In genomic region chr13:55855793-55856192, GRCm38 (mm10) we compare ENCODE assay signal across 17 mouse cellular contexts. TPM values are rescaled to one million over a fixed set of nuclear protein-coding genes. Genes with fewer than 3 reads are reported as not detected.
DNase-seq lines count a peak whose midpoint lies in the region; ATAC-seq and TF ChIP-seq lines count a peak whose summit lies in the region.
"Had no signal": no experiment of that assay in that cellular context is flagged by ENCODE, and none has a peak within 500 bp of the region (broad histone marks: within the 10 kb centered on the region; RNA-seq: fewer than 3 reads in every experiment).

No protein-coding gene starts in this region.

- H3K4me2 ChIP-seq in intestine, embryonic 15.5 days (replicated peaks) = no peak overlapping the region
- no peak overlapping the region for H3K4me2 ChIP-seq in intestine, postnatal 0 days (replicated peaks; ENCODE audit: low read depth)
- H3K4me2 ChIP-seq in embryonic facial prominence, embryonic 15.5 days (replicated peaks) = no peak overlapping the region
- H3K4me2 ChIP-seq in lung, embryonic 16.5 days (ENCODE audit: low read depth, low read length) = no peak overlapping the region
- no peak overlapping the region for H3K4me2 ChIP-seq in forebrain, postnatal 0 days (ENCODE audit: low read depth)
- H3K4me2 ChIP-seq: hindbrain, embryonic 12.5 days had no signal

- intact Hi-C loops in left cerebral cortex, postnatal 36 days (cut with DNase I) = no loop called here

- H3K27ac ChIP-seq in intestine, embryonic 15.5 days = no peak overlapping the region
- no peak overlapping the region for H3K27ac ChIP-seq in intestine, postnatal 0 days (ENCODE audit: low read depth, low read length)
- H3K27ac ChIP-seq in embryonic facial prominence, embryonic 15.5 days (replicated peaks) = no peak overlapping the region
- H3K27ac ChIP-seq in lung, embryonic 16.5 days (ENCODE audit: low read length) = no peak overlapping the region
- H3K27ac ChIP-seq in forebrain, postnatal 0 days (ENCODE audit: low read depth, low read length) = no peak overlapping the region
- H3K27ac ChIP-seq: hindbrain, embryonic 12.5 days had no signal

- H3K9me3 ChIP-seq in intestine, embryonic 15.5 days = no peaks in the 10 kb centered on the region
- H3K9me3 ChIP-seq in intestine, postnatal 0 days (ENCODE audit: control insufficient read depth) = no peaks in the 10 kb centered on the region
- H3K9me3 ChIP-seq in embryonic facial prominence, embryonic 15.5 days (replicated peaks) = no peaks in the 10 kb centered on the region
- H3K9me3 ChIP-seq in lung, embryonic 16.5 days (ENCODE audit: control insufficient read depth, low read length) = no peaks in the 10 kb centered on the region
- no peaks in the 10 kb centered on the region for H3K9me3 ChIP-seq in forebrain, postnatal 0 days (ENCODE audit: low read length)
- H3K9me3 ChIP-seq: hindbrain, embryonic 12.5 days had no signal

- 0 out of 2 replicates have a peak, but pooled peaks cover 4% of the 10 kb centered on the region for H3K4me1 ChIP-seq in intestine, embryonic 15.5 days (replicated peaks)
- H3K4me1 ChIP-seq in intestine, postnatal 0 days (replicated peaks; ENCODE audit: control insufficient read depth, insufficient read depth, low read length) = no peaks in the 10 kb centered on the region
- H3K4me1 ChIP-seq in embryonic facial prominence, embryonic 15.5 days = peaks cover 13% of the 10 kb centered on the region
- H3K4me1 ChIP-seq in lung, embryonic 16.5 days (replicated peaks; ENCODE audit: control insufficient read depth, insufficient read depth, low read length) = peaks cover 7% of the 10 kb centered on the region; the same call in 1 of the 2 replicates
- H3K4me1 ChIP-seq in forebrain, postnatal 0 days (ENCODE audit: insufficient read depth) = no peaks in the 10 kb centered on the region

- ATAC-seq in intestine, embryonic 15.5 days = 0 out of 2 replicates have a peak, but pooled peaks have one; percentile 36
- no peak for ATAC-seq in intestine, postnatal 0 days
- ATAC-seq in embryonic facial prominence, embryonic 15.5 days (ENCODE audit: insufficient number of reproducible peaks, low FRiP score, low TSS enrichment, low read depth) = 0 out of 2 replicates have a peak, but pooled peaks have one; percentile 35
- peak; percentile 91 for ATAC-seq in lung, embryonic 16.5 days (ENCODE audit: low read depth)
- no peak for ATAC-seq in forebrain, postnatal 0 days
- ATAC-seq: liver, postnatal 0 days; midbrain, embryonic 16.5 days had no signal

- TF ChIP-seq CTCF in intestine, postnatal 0 days (IDR thresholded peaks at IDR 0.05; ENCODE audit: low read depth) = no peak
- no peak for TF ChIP-seq CTCF in forebrain, postnatal 0 days (IDR thresholded peaks at IDR 0.05; ENCODE audit: low read depth)

- peaks cover 12% of the 10 kb centered on the region; the same call in 1 of the 2 replicates for H3K27me3 ChIP-seq in intestine, embryonic 15.5 days (replicated peaks)
- H3K27me3 ChIP-seq in intestine, postnatal 0 days (replicated peaks; ENCODE audit: control insufficient read depth, insufficient read depth, low read length) = no peaks in the 10 kb centered on the region
- H3K27me3 ChIP-seq in embryonic facial prominence, embryonic 15.5 days = peaks cover 70% of the 10 kb centered on the region
- peaks cover 3% of the 10 kb centered on the region; the same call in 1 of the 2 replicates for H3K27me3 ChIP-seq in lung, embryonic 16.5 days (ENCODE audit: control insufficient read depth, insufficient read depth, low read depth, low read length)
- no peaks in the 10 kb centered on the region for H3K27me3 ChIP-seq in forebrain, postnatal 0 days (ENCODE audit: insufficient read depth, low read length)

- no peak overlapping the region for H3K9ac ChIP-seq in intestine, embryonic 15.5 days
- no peak overlapping the region for H3K9ac ChIP-seq in intestine, postnatal 0 days (ENCODE audit: low read depth, low read length)
- no peak overlapping the region for H3K9ac ChIP-seq in embryonic facial prominence, embryonic 15.5 days
- no peak overlapping the region for H3K9ac ChIP-seq in lung, embryonic 16.5 days (ENCODE audit: low read length)
- no peak overlapping the region for H3K9ac ChIP-seq in forebrain, postnatal 0 days
- H3K9ac ChIP-seq: hindbrain, embryonic 12.5 days; liver, postnatal 0 days had no signal

- WGBS in intestine, embryonic 15.5 days = 46% methylated on average over 7 of the region's 7 CpGs
- WGBS in intestine, postnatal 0 days = 64% methylated on average over 7 of the region's 7 CpGs
- 28% methylated on average over 7 of the region's 7 CpGs for WGBS in embryonic facial prominence, embryonic 15.5 days
- WGBS in lung, embryonic 16.5 days = 35% methylated on average over 7 of the region's 7 CpGs
- 71% methylated on average over 7 of the region's 7 CpGs for WGBS in forebrain, postnatal 0 days

- DNase-seq in NIH3T3 (ENCODE audit: low read depth) = peak; percentile 60
- no peak for DNase-seq in left cerebral cortex, adult 11 months (ENCODE audit: low spot score)
- no peak for DNase-seq in forebrain, postnatal 0 days
- DNase-seq in left cerebral cortex, postnatal 36 days (ENCODE audit: low spot score in 2 of 2) = no peak
- DNase-seq: adrenal gland, postnatal 14 days; kidney, postnatal 36 days; liver, postnatal 0 days; right cerebral cortex, postnatal 14 days had no signal

- H3K36me3 ChIP-seq in intestine, embryonic 15.5 days = no peaks in the 10 kb centered on the region
- no peaks in the 10 kb centered on the region for H3K36me3 ChIP-seq in intestine, postnatal 0 days (ENCODE audit: control insufficient read depth, insufficient read depth)
- no peaks in the 10 kb centered on the region for H3K36me3 ChIP-seq in embryonic facial prominence, embryonic 15.5 days
- no peaks in the 10 kb centered on the region for H3K36me3 ChIP-seq in lung, embryonic 16.5 days (ENCODE audit: control insufficient read depth, insufficient read depth, low read length)
- no peaks in the 10 kb centered on the region for H3K36me3 ChIP-seq in forebrain, postnatal 0 days (ENCODE audit: insufficient read depth)
- H3K36me3 ChIP-seq: hindbrain, embryonic 12.5 days had no signal

- H3K4me3 ChIP-seq in intestine, embryonic 15.5 days (replicated peaks) = no peak overlapping the region
- H3K4me3 ChIP-seq in intestine, postnatal 0 days (ENCODE audit: low read depth, low read length) = no peak overlapping the region
- no peak overlapping the region for H3K4me3 ChIP-seq in embryonic facial prominence, embryonic 15.5 days (replicated peaks)
- H3K4me3 ChIP-seq in lung, embryonic 16.5 days (ENCODE audit: low read length) = no peak overlapping the region
- H3K4me3 ChIP-seq in forebrain, postnatal 0 days (ENCODE audit: low read depth, low read length) = no peak overlapping the region
- H3K4me3 ChIP-seq: hindbrain, embryonic 12.5 days had no signal

RNA-seq across cellular contexts. Expression of gene Pitx1, which starts 19.8 kb away (rescaled TPM):
- polyA plus RNA-seq in intestine, embryonic 15.5 days (2015; fragmentation: Nextera tagmentation; extraction: Ambion mirVana) = 15.2 and 18.4 TPM in 2 replicates
- 5.9 and 8.2 TPM in 2 replicates for polyA plus RNA-seq in intestine, postnatal 0 days (2015; fragmentation: Nextera tagmentation; extraction: Ambion mirVana)
- 45.9 and 46.9 TPM in 2 replicates for polyA plus RNA-seq in embryonic facial prominence, embryonic 15.5 days (2015; fragmentation: Nextera tagmentation; extraction: Ambion mirVana)
- polyA plus RNA-seq in lung, embryonic 16.5 days (2015; fragmentation: Nextera tagmentation; extraction: Ambion mirVana) = 0.36 and 0.47 TPM in 2 replicates
- total RNA-seq in forebrain, postnatal 0 days (2014; rRNA removed) = not detected in 2 replicates
- not detected in 2 replicates for polyA plus RNA-seq in forebrain, postnatal 0 days (2015; fragmentation: Nextera tagmentation; extraction: Ambion mirVana)
- not detected for total RNA-seq in left cerebral cortex, postnatal 36 days (2021)
- total RNA-seq: adrenal gland, postnatal 14 days; left cerebral cortex, postnatal 14 days; neutrophil, adult 5-6 weeks had no signal
- polyA plus RNA-seq: cortical plate, adult 2 months; liver, postnatal 0 days had no signal

Comparison
In these comparisons a context has a peak if more than half of its experiments do, and no peak if none do; other contexts are left out.
1. ATAC-seq: peak in intestine, embryonic 15.5 days (single experiment), embryonic facial prominence, embryonic 15.5 days (single experiment) and lung, embryonic 16.5 days (single experiment); none in intestine, postnatal 0 days (single experiment) and forebrain, postnatal 0 days (single experiment).